Mouse (Mus musculus) CH12.LX (cell line): ENCODE measurements around the gene Hoxc8. TPM values are rescaled to one million over a fixed set of nuclear protein-coding genes. Genes with fewer than 3 reads are reported as not detected.

ENCODE experiments used
- DNase-seq: peaks from one replicate; pipeline ENCODE4 v3.0.0-alpha.2; 2013; ENCODE audit errors: extremely low read depth
- H3K27ac ChIP-seq: 2 replicates; pipeline ENCODE4 v1.5.1; 2012; ENCODE audit warnings: low read depth, mild to moderate bottlenecking, control low read depth, moderate library complexity; ENCODE audit not compliant: insufficient read depth
- H3K27me3 ChIP-seq: replicated peaks from 2 replicates; pipeline ENCODE3; 2012; ENCODE audit warnings: inconsistent platforms
- H3K36me3 ChIP-seq, 2 experiments: replicated peaks in 1 of 2; 2 replicates each; pipeline versions ENCODE3 to v1.6.1; 2012; ENCODE audit warnings: inconsistent platforms in 1 of 2, low read length in 1 of 2, mild to moderate bottlenecking in 1 of 2, mixed read lengths in 1 of 2, moderate library complexity in 1 of 2; ENCODE audit not compliant: control insufficient read depth in 1 of 2, insufficient read depth in 1 of 2
- H3K4me1 ChIP-seq, 2 experiments: 2 replicates each; pipeline ENCODE4 v1.6.1; 2012; ENCODE audit warnings: inconsistent platforms in 1 of 2, moderate library complexity in 1 of 2; ENCODE audit not compliant: insufficient read depth in 2 of 2, control insufficient read depth in 1 of 2
- H3K4me2 ChIP-seq: 2 replicates; pipeline ENCODE4 v1.6.1; 2012; ENCODE audit warnings: low read depth, mild to moderate bottlenecking, control low read depth; ENCODE audit not compliant: poor library complexity, insufficient read depth, severe bottlenecking
- H3K4me3 ChIP-seq, 3 experiments: fragments of 150-350 bp in 1 of 3; sonication (generic) in 1 of 3; replicated peaks in 1 of 3; 2 replicates each; pipeline versions ENCODE3 to v1.5.1; 2011 to 2012; ENCODE audit warnings: low read depth in 2 of 3, low read length in 2 of 3, mild to moderate bottlenecking in 2 of 3, moderate library complexity in 2 of 3, control low read depth in 1 of 3, improper control_type of control experiment in 1 of 3, inconsistent platforms in 1 of 3, mixed read lengths in 1 of 3; ENCODE audit not compliant: poor library complexity in 1 of 3
- H3K79me2 ChIP-seq: replicated peaks from 2 replicates; pipeline ENCODE4 v1.6.1; 2012; ENCODE audit warnings: mild to moderate bottlenecking, moderate library complexity; ENCODE audit not compliant: control insufficient read depth, poor library complexity, insufficient read depth, severe bottlenecking; ENCODE audit errors: extremely low read depth
- H3K9ac ChIP-seq: 2 replicates; pipeline ENCODE4 v1.6.1; 2012; ENCODE audit warnings: low read depth, mild to moderate bottlenecking, control low read depth, moderate library complexity; ENCODE audit not compliant: insufficient read depth
- H3K9me3 ChIP-seq: replicated peaks from 2 replicates; pipeline ENCODE3; 2012; ENCODE audit warnings: low read length, inconsistent platforms, mixed read lengths
- BHLHE40 ChIP-seq: IDR thresholded peaks from 2 replicates; pipeline ENCODE4 v1.6.1; 2011; ENCODE audit warnings: mild to moderate bottlenecking, low read depth, low read length, improper control_type of control experiment
- CHD2 ChIP-seq: IDR thresholded peaks from 2 replicates; pipeline ENCODE4 v1.6.1; 2011; ENCODE audit warnings: low read length, improper control_type of control experiment
- CTCF ChIP-seq, 2 experiments: IDR thresholded peaks in 1 of 2; conservative IDR thresholded peaks in 1 of 2; 2 replicates each; pipeline ENCODE4 v1.5.1; 2011 to 2012; ENCODE audit warnings: low read depth in 2 of 2, low read length in 2 of 2, improper control_type of control experiment in 1 of 2, inconsistent platforms in 1 of 2, mild to moderate bottlenecking in 1 of 2, moderate library complexity in 1 of 2
- ELF1 ChIP-seq: IDR thresholded peaks from 2 replicates; pipeline ENCODE4 v1.6.1; 2014; ENCODE audit warnings: low read depth, mild to moderate bottlenecking, inconsistent platforms, low read length, improper control_type of control experiment
- EP300 ChIP-seq: IDR thresholded peaks from 2 replicates; pipeline ENCODE4 v1.6.1; 2011; ENCODE audit warnings: low read length, improper control_type of control experiment
- IRF4 ChIP-seq: IDR thresholded peaks from 2 replicates; pipeline ENCODE4 v1.6.1; 2014; ENCODE audit warnings: low read depth, mild to moderate bottlenecking, inconsistent platforms, low read length, improper control_type of control experiment
- JUN ChIP-seq: IDR thresholded peaks from 2 replicates; pipeline ENCODE4 v1.6.1; 2011; ENCODE audit warnings: low read depth, mild to moderate bottlenecking, low read length, improper control_type of control experiment, moderate library complexity; ENCODE audit not compliant: insufficient read depth
- JUND ChIP-seq: conservative IDR thresholded peaks from 2 replicates; pipeline ENCODE4 v1.6.1; 2011; ENCODE audit warnings: low read depth, low read length, improper control_type of control experiment
- KAT2A ChIP-seq: IDR thresholded peaks from 2 replicates; pipeline ENCODE4 v1.6.1; 2012; ENCODE audit warnings: low read length, improper control_type of control experiment, inconsistent platforms; ENCODE audit not compliant: insufficient replicate concordance
- MAX ChIP-seq: IDR thresholded peaks from 2 replicates; pipeline ENCODE4 v1.6.1; 2011; ENCODE audit warnings: low read length, improper control_type of control experiment
- MAZ ChIP-seq: IDR thresholded peaks from 2 replicates; pipeline ENCODE4 v1.6.1; 2012; ENCODE audit warnings: low read depth, mild to moderate bottlenecking, inconsistent platforms, low read length, improper control_type of control experiment, moderate library complexity
- MEF2A ChIP-seq: IDR thresholded peaks from 2 replicates; pipeline ENCODE4 v1.6.1; 2014; ENCODE audit warnings: low read depth, mild to moderate bottlenecking, inconsistent platforms, low read length, improper control_type of control experiment, borderline replicate concordance
- MXI1 ChIP-seq: IDR thresholded peaks from 2 replicates; pipeline ENCODE4 v1.6.1; 2011; ENCODE audit warnings: mild to moderate bottlenecking, low read depth, low read length, improper control_type of control experiment
- NRF1 ChIP-seq: IDR thresholded peaks from 2 replicates; pipeline ENCODE4 v1.6.1; 2014; ENCODE audit warnings: low read depth, mild to moderate bottlenecking, inconsistent platforms, low read length, improper control_type of control experiment, moderate library complexity
- POLR2A ChIP-seq: IDR thresholded peaks from 2 replicates; pipeline ENCODE4 v1.6.1; 2011; ENCODE audit warnings: low read depth, mild to moderate bottlenecking, improper control_type of control experiment, low read length
- POLR2AphosphoS2 ChIP-seq: IDR thresholded peaks from 2 replicates; pipeline ENCODE4 v1.6.1; 2011; ENCODE audit warnings: low read depth, low read length, improper control_type of control experiment
- RAD21 ChIP-seq: IDR thresholded peaks from 2 replicates; pipeline ENCODE4 v1.6.1; 2011; ENCODE audit warnings: low read depth, mild to moderate bottlenecking, low read length, improper control_type of control experiment, moderate library complexity
- RCOR1 ChIP-seq: conservative IDR thresholded peaks from 2 replicates; pipeline ENCODE4 v1.6.1; 2012; ENCODE audit warnings: low read depth, mild to moderate bottlenecking, inconsistent platforms, low read length, improper control_type of control experiment
- SIN3A ChIP-seq: IDR thresholded peaks from 2 replicates; pipeline ENCODE4 v1.6.1; 2012; ENCODE audit warnings: low read length, improper control_type of control experiment, inconsistent platforms
- SMC3 ChIP-seq: IDR thresholded peaks from 2 replicates; pipeline ENCODE4 v1.6.1; 2011; ENCODE audit warnings: low read depth, low read length, improper control_type of control experiment
- TBP ChIP-seq: conservative IDR thresholded peaks from 2 replicates; pipeline ENCODE4 v1.6.1; 2011; ENCODE audit warnings: low read depth, low read length, improper control_type of control experiment
- TCF12 ChIP-seq: IDR thresholded peaks from 2 replicates; pipeline ENCODE4 v1.6.1; 2014; ENCODE audit warnings: low read depth, mild to moderate bottlenecking, inconsistent platforms, low read length, improper control_type of control experiment
- UBTF ChIP-seq: IDR thresholded peaks from 2 replicates; pipeline ENCODE4 v1.6.1; 2012; ENCODE audit warnings: low read depth, mild to moderate bottlenecking, inconsistent platforms, low read length, improper control_type of control experiment, moderate library complexity
- USF2 ChIP-seq: conservative IDR thresholded peaks from 2 replicates; pipeline ENCODE4 v1.6.1; 2011; ENCODE audit warnings: low read depth, low read length, improper control_type of control experiment
- ZC3H11A ChIP-seq: IDR thresholded peaks from 2 replicates; pipeline ENCODE4 v1.6.1; 2012; ENCODE audit warnings: low read depth, mild to moderate bottlenecking, inconsistent platforms, low read length, improper control_type of control experiment
- ZKSCAN1 ChIP-seq: IDR thresholded peaks from 2 replicates; pipeline ENCODE4 v1.6.1; 2012; ENCODE audit warnings: low read depth, inconsistent platforms, low read length, improper control_type of control experiment, borderline replicate concordance
- ZMIZ1 ChIP-seq: IDR thresholded peaks from 2 replicates; pipeline ENCODE4 v1.6.1; 2012; ENCODE audit warnings: low read depth, mild to moderate bottlenecking, inconsistent platforms, low read length, improper control_type of control experiment
- ZNF384 ChIP-seq: IDR thresholded peaks from 2 replicates; pipeline ENCODE4 v1.6.1; 2012; ENCODE audit warnings: low read depth, low read length, improper control_type of control experiment, inconsistent platforms
- dilution Hi-C: fragments of 300-500 bp; cut with MboI; formaldehyde crosslinking; loops from 2 replicates; pipeline ENCODE4 v1.14.3; 2020; ENCODE audit warnings: low sequenced_read_pairs; ENCODE audit not compliant: extremely low pct_unique_long_range_greater_than_20kb, extremely low pct_ligation_motif_present
- in situ Hi-C: fragments of 300-500 bp; cut with MboI; formaldehyde crosslinking; loops from 3 replicates; pipeline ENCODE4 v1.14.3; 2019; ENCODE audit warnings: low sequenced_read_pairs, low pct_ligation_motif_present, low pct_unique_long_range_greater_than_20kb, mixed read lengths
- polyA plus RNA-seq: library from polyadenylated mRNA; unstranded; fragments of >175 nt; gene quantifications from 2 replicates; pipeline ENCODE4 v1.2.1, GENCODE M21; 2012; ENCODE audit warnings: low read depth; ENCODE audit not compliant: insufficient read length
- total RNA-seq, 2 experiments: library from RNA; depleted of rRNA; stranded (reverse); fragments of 300-350 nt in 1 of 2; fragments of >200 nt in 1 of 2; gene quantifications; 2 replicates each; pipeline ENCODE4 v1.2.3; 2012 to 2014

Gene Hoxc8
- total and polyA plus RNA-seq, 3 experiments: not detected

GRCm38 (mm10) chr15:102991782-102992181 lies 1.4 kb downstream of the Hoxc8 start:
- Histone ChIP-seq H3K4me2 (no peak overlapping the region), H3K9me3 (no peaks in the 10 kb centered on the region), H3K27ac (no peak overlapping the region)
- DNase-seq: no peak
- TF ChIP-seq ELF1 (no peak), MEF2A (no peak), SMC3 (no peak), MXI1 (no peak), JUND (no peak), ZNF384 (no peak), IRF4 (no peak), CTCF (conservative IDR thresholded peaks at IDR 0.05 in 1 of 2, IDR thresholded peaks at IDR 0.05 in 1 of 2; ENCODE audit: low read depth in 2 of 2, low read length in 2 of 2) (no peak), MAX (no peak), MAZ (no peak), KAT2A (no peak), SIN3A (no peak), JUN (no peak), BHLHE40 (no peak), RCOR1 (no peak), CHD2 (no peak), EP300 (no peak)
- TF ChIP-seq, all 38 proteins: peak for 0
- Histone ChIP-seq H3K9ac (no peak overlapping the region), H3K36me3 (no peaks in the 10 kb centered on the region), H3K4me3 (no peak overlapping the region), H3K79me2 (no peaks in the 10 kb centered on the region), H3K27me3 (peaks cover 35% of the 10 kb centered on the region), H3K4me1 (0 out of 4 replicates have a peak, but pooled peaks cover 0 to 2% of the 10 kb centered on the region in 2 experiments)
- in situ Hi-C loops (no loop called here), dilution Hi-C loops (loop anchor here (10.0 kb wide), 1 partner anchor 183 kb away; no protein-coding TSS in a partner anchor)

- H3K27me3 ChIP-seq: peaks cover 32% of the 10 kb centered on the region
- peaks cover 0 to 3% of the 10 kb centered on the region in 2 experiments; a peak in 1 of 4 replicates for H3K4me1 ChIP-seq
- H3K9ac ChIP-seq: no peak overlapping the region
- no peak overlapping the region for H3K4me3 ChIP-seq
- no peak overlapping the region for H3K4me2 ChIP-seq
- no peak for TF ChIP-seq JUN
- TF ChIP-seq POLR2AphosphoS2: no peak
- no peak for TF ChIP-seq POLR2A
- no peak for TF ChIP-seq EP300
- TF ChIP-seq UBTF: no peak
- TF ChIP-seq SIN3A: no peak
- TF ChIP-seq TCF12: no peak
- no peak for TF ChIP-seq CTCF (conservative IDR thresholded peaks at IDR 0.05 in 1 of 2, IDR thresholded peaks at IDR 0.05 in 1 of 2; ENCODE audit: low read depth in 2 of 2, low read length in 2 of 2)
- no peak for TF ChIP-seq ZC3H11A
- no peak for TF ChIP-seq TBP
- no peak for TF ChIP-seq USF2
- no peak for TF ChIP-seq KAT2A
- TF ChIP-seq ZKSCAN1: no peak
- no peak for TF ChIP-seq BHLHE40
- no peak for TF ChIP-seq RAD21
- no peak for TF ChIP-seq MXI1
- TF ChIP-seq SMC3: no peak
- TF ChIP-seq NRF1: no peak
- no peak for TF ChIP-seq ZMIZ1
- TF ChIP-seq, all 38 proteins: peak for 0
- Histone ChIP-seq H3K36me3 (no peaks in the 10 kb centered on the region), H3K79me2 (no peaks in the 10 kb centered on the region), H3K27ac (no peak overlapping the region), H3K9me3 (no peaks in the 10 kb centered on the region)
- dilution Hi-C loops: loop anchor here (10.0 kb wide), 1 partner anchor 183 kb away; no protein-coding TSS in a partner anchor
- in situ Hi-C loops: no loop called here
- DNase-seq: no peak
Observed at GRCm38 (mm10) chr15:102992206-102992605, 1.8 kb downstream of the Hoxc8 start.
